Mouse (Mus musculus): Measurements from ENCODE around the gene Cd3eap. TPM values are rescaled to one million over a fixed set of nuclear protein-coding genes. Genes with fewer than 3 reads are reported as not detected.

The Cd3eap gene
- polyA plus RNA-seq, 1 experiment, result 3.2 TPM

DNA sequence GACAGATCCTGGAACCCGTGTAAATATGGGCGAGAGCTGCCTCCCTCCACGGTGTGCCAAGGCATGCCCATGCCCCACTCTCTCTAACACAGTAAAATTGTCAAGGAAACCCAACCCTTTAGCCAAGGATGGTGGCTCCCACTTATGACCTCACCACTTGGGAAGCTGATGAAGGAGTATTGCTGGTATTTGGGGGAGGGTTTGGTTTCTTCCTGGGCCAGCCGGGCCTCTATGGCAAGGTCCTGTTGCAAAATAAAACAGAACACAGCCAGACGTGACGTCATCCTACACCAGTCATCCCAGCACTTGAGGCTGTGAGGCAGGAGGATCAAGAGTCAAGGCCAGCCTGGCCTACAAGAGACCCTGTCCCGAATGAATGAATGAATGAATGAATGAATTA is 20.7 kb downstream of the Cd3eap start:
- DNase-seq (ENCODE audit: low read depth, low spot score), result no peak
- WGBS, result 50% methylated on average over 7 of the region's 7 CpGs

DNA sequence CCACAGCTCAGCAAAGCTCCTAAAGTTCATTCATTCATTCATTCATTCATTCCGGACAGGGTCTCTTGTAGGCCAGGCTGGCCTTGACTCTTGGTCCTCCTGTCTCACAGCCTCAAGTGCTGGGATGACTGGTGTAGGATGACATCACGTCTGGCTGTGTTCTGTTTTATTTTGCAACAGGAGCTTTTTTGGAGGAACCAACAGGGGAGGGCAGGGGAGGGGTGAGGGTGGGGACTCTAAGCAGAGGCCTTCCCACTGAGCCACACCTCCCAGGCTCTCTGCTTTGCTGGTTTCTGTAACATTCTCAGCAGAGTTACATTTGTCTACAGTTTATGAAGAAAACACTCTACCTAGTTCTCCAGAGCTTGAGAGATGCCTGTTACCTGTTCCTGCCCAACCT is 21.2 kb downstream of the Cd3eap start:
- no peak for DNase-seq (ENCODE audit: low read depth, low spot score)
- 66% methylated on average over 2 of the region's 2 CpGs for WGBS

DNA sequence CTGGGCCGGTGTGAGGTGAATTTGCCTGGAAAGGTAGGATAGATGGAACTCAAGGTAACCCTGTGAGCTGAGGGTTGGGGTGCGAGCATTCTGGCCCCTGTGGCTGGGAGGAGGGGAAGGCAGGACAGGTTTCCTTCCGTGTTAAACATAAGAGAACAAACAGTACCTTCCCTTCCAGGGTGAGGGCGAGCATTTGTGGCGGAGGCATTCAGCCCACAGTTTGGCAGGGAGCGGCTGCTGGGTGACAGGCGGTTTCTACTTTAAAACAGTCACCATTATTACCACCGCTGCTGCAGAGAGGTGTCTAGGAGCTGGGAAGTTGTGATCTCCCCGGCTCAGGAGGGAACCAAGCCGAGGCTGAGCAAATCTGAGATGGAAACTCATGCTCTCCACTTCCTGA is 22.2 kb downstream of the Cd3eap start:
- 42% methylated on average over 10 of the region's 10 CpGs for WGBS
- no peak for DNase-seq (ENCODE audit: low read depth, low spot score)

DNA sequence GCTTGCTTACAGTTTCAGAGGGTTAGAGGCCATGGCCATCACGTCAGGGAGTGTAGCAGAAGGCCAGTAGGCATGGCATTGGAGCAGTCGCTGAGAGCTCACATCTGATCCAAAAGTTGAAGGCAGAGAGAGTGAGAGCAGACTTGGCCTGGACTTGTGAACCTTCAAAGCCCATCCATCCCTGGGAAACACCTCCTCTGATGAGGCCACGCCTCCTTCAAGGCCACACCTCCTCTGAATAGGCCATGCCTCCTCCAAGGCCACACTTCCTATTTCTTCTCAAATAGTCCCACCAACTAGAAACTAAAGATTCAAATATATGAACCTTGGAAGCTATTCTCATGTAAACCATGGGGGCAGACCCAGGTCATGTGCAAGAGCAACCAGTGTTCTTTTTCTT is 23.7 kb downstream of the Cd3eap start:
- 42% methylated on average over 3 of the region's 3 CpGs for WGBS
- no peak for DNase-seq (ENCODE audit: low read depth, low spot score)

DNA sequence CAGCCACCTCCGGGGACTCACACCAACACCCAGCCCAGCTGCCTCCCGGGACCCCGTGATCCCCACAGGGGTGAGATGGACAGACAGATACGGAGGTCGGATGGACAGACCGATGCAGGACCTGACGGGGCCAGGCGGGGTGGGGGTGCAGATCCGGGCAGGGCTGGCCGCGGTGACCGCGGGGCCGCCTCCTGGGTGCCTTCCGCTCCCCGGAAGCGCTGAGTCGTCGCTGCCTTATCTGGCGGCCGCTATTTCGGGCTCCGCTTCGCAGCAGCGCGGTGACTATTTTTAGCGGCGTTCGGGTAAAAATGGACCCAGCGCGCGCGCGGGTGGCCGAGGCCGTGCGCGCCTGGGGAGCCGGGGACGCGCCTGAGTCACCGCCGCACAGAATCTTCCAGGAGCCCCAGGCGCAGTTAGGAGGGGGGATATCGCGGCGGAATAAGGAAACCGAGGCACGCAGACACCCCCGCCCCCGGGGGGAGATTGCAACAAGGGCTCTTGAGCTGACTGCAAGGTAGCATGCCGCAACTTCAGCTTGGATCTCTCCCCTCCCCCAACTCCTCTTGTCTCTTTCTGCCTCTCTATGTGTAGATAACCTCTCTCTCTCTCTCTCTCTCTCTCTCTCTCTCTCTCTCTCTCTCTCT is 26.5 kb downstream of the Cd3eap start:
- no peak for DNase-seq (ENCODE audit: low read depth, low spot score)
- under 1% methylated on average over 52 of the region's 52 CpGs for WGBS

DNA sequence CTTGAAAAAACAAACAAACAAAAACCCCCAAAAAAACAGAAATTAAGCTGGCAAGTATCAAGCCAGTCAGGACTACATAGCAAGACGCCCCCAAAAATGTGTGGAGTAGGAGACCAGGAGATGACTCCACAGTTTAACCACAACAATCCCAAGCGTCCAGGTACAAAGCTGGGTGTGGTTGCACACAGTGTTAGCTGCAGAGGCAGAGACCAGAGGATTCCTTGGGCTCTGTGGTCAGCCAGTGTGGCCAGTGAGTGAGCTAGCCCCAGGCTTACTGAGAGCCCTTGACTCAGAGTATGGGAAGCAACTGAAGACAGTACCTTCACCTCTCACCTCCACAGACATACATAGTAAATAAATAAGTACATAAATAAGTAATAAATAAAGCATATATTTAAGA is 27.4 kb downstream of the Cd3eap start:
- no peak for DNase-seq (ENCODE audit: low read depth, low spot score)
- 69% methylated on average over 2 of the region's 2 CpGs for WGBS

DNA sequence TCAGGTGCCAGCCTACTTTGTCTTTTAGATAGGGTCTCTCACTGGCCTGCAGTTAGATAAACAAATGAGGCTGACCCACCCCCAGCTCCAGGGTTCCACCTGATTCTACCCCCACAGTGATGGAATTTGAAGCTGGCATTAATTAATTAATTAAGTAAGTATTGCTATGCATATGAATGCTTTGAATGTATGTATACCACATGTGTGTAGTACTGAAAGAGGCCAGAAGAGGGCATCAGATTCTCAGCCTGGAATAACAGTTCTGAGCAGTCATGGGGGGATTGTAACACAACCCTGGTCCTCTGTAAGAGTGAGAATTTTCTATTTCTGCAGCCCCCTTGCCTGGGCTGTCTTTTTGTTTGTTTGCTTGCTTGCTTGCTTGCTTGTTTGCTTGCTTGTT is 30.9 kb downstream of the Cd3eap start:
- no peak for DNase-seq (ENCODE audit: low read depth, low spot score)

DNA sequence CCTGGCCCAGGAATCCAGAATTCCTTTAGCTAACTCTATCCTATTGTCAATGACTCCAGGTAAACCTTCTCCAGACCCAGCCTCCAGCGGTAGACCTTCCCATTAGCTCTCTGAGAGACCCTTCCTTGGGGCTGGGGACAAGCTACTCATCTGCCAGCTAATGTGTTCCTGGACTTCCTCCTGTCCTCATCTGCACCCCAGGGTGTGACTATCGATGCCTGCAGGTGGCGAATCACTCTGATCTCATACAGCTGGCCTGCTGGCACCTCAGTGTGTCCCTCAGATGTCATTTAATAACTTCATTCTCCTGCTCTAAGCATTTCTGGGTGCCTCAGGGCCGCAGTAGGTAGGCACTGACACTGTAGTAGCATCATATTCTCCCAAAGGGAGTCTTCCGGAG is 31.5 kb downstream of the Cd3eap start:
- DNase-seq (ENCODE audit: low read depth, low spot score), result no peak
- WGBS, result 52% methylated on average over 5 of the region's 5 CpGs

DNA sequence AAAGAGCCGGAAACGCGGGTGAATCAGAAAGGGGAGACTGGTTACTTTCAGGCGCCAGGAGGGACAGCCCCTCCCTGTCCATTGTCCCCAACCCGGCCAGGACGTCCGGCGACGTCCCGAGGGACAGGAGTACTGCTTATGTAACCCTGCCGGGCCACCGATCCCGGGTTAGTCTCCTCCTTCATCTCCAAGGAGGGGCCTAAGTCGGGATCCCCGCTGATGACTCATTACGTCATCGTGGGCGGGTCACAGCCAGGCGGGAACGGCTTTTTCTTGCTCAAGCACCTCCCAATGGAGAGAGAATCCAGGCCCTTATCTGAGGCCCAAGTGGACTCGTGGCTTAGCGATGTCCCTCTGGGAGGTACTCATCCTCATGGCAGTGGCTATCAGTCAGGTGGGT is 32.2 kb downstream of the Cd3eap start:
- DNase-seq (ENCODE audit: low read depth, low spot score), result peak; percentile 85
- under 1% methylated on average over 22 of the region's 22 CpGs for WGBS

DNA sequence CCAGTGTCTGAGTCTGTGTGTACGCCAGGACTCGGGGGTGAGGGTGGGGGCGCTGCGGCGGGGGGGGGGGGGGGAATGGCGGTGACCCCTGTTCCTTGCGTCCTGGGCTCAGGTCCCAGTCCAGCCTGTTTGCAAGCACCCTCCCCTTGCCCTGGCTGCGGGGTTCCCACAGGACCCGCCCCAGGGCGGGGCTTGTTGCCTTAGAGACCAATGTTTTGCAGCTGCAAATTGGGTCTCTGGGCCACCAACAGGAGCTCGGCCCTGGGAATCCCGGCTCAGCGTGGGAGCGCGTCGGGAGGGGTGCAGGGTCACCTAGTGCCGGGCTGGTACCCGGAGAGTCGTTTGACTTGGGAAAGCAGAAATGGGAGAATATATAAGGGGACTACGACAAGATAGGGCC is 32.9 kb downstream of the Cd3eap start:
- under 1% methylated on average over 20 of the region's 20 CpGs for WGBS
- no peak for DNase-seq (ENCODE audit: low read depth, low spot score)

DNA sequence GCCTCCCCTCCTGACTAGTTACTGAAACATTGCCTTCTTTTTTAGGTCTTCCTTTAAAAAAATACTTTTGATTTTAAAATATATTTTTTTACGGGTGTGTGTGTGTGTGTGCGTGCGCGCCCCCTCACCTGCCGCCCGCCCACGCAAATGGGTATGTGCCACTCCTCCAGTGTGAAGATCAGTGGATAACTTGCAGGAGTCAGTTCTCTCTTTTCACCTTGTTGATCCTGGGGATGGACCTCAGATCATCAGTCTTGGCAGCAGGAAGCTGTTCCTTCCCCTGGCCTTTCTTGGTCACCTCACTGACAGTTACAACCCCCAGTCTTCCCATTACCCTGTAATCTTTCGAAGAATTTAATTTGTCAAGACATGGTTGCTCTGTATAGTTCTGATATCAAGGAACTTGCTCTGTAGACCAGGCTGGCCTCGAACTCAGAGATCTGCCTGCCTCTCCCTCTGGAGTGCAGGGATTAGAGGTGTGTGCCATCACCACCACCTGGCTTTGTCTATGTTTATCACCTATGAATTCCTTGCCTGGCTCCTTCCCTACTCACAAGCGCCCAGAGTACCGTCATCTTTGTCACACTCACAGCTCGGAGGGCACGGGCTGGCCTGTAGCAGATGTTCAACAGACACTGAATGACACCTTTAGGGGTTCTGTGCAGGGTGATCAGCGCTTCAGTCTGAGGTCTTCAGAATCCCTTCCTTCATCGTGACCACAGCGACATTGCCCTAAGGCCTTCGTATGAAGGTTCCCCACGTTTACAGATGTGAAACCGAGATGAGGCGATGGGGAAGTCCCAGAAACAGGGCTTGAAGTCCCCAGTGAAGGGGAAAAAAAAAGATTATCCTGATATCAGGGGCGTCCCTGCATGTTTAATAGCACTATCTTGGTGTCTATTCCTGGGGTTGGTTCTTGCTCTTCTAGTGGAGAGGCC is 33.8 kb downstream of the Cd3eap start:
- 71% methylated on average over 21 of the region's 21 CpGs for WGBS
- no peak for DNase-seq (ENCODE audit: low read depth, low spot score)

DNA sequence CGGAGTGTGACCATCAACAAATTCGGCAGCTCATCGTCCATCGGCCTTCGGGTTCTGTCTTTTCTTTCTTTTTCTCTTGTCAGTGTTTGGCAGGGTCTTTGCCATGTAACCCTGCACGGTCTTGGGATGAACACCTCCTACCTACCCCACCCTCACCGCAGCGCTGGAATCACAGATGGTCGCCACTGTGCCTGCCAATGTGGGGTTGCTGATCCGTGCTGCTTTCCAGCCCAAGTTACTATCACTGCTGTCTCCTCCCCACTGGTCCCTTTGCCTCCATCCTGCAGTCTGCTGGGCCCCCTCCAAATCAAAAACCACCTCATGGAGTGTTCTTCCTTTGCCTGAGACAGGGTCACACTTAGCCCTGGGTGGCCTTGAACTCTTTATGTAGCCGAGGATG is 35.1 kb downstream of the Cd3eap start:
- 80% methylated on average over 11 of the region's 11 CpGs for WGBS

DNA sequence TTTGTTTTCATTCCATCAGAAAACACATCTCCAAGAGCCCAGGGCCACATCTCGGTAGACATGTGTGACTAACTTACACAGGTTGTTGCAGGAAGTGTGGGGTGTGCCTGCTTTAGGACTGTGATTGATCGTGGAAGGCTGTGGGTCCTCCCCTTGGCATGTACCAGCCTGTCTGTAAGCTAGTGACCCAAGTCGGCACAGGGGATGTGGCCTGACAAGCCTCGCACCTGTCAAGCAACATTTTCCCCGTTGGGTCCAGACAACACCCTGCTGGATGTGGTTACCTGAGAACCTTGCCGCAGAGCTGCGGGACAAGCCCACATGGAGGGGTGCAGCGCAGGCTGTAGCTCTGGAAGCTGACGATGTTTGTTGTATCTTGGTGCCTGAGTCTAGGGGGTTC is 36.8 kb downstream of the Cd3eap start:
- DNase-seq (ENCODE audit: low read depth, low spot score), result no peak
- 39% methylated on average over 9 of the region's 9 CpGs for WGBS

More for the DNA sequence above, 35.1 kb downstream of the Cd3eap start:
- DNase-seq (ENCODE audit: low read depth, low spot score), result no peak

DNA sequence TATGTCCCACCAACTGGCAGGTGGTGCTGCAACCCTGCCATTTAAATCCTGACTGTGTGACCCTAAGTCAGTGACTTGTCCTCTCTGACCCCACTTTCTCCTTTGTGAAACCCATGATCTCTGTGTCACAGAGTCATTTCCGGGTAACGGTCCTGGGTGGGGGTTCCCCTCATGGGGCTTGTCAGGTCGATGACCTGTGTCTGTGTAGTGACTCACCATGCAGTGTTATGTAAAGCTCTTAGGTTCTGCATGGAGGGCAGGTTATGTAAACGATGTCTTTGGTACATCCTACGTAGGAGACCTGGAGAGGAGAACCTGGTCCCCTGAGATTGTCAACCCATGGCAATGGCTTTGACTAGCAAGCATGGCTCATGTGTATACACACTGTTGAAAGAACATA is 37.8 kb downstream of the Cd3eap start:
- WGBS, result 14% methylated on average over 5 of the region's 5 CpGs
- DNase-seq (ENCODE audit: low read depth, low spot score), result no peak

DNA sequence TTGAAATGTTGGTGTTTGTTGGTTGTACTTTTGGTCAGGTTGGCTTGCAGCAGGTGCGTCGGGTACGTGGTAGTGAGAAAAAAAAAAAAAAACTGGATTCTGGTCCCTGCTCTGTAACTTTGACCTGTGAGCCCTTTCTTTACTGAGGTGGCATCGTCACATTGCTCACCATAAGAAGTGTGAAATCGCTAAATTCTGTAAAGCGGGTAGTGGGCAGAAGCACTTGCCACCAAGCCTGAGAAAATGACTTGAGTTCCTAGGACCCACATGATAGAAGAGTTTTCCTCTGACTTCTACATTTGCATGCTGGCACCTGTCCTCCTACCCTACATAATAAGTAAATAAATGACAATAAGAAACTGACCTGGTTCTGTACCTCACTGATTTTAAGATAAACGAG is 38.6 kb downstream of the Cd3eap start:
- DNase-seq (ENCODE audit: low read depth, low spot score), result no peak
- WGBS, result 27% methylated on average over 7 of the region's 7 CpGs

DNA sequence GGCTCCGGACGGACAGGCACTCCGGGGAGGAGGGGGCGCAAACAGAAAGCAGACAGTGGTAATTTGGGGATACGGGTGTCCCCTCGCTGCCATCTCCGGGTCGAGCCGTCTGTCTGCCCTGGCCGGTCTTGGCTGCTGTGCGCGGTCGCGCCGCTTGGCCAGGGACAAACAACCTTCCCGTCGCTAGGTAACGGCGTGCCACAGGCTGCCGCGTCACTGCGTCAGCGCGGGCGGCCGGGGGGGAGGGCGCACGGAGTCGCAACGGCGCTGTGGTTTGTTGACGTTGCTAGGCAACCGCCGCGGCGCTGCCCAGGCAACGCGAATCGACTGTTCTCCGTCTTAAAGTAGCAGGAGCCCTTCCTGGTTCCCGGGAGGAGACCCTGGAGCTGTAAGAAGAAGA is 39.4 kb downstream of the Cd3eap start:
- WGBS, result under 1% methylated on average over 41 of the region's 41 CpGs
- DNase-seq (ENCODE audit: low read depth, low spot score), result peak; percentile 92

DNA sequence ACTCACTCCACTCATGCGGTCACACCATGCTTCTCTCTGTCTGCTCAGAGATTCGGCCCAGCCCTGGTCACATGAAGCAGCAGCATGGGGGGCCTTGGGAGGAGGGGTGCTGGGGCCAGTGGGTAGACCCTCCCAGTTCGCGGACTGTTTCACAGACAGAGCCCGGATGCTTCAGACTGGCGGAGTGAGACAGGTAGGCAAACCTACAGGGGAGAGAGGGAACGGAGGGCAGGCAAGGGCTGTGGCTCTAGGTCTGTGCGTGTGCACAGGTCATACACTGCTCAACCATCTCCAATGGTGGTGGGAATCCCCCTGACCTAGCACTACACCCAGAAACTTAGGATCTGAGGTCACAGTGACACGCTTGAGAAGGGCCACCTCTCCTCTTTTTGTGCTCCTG is 39.8 kb downstream of the Cd3eap start:
- DNase-seq (ENCODE audit: low read depth, low spot score), result no peak
- WGBS, result 22% methylated on average over 9 of the region's 9 CpGs

DNA sequence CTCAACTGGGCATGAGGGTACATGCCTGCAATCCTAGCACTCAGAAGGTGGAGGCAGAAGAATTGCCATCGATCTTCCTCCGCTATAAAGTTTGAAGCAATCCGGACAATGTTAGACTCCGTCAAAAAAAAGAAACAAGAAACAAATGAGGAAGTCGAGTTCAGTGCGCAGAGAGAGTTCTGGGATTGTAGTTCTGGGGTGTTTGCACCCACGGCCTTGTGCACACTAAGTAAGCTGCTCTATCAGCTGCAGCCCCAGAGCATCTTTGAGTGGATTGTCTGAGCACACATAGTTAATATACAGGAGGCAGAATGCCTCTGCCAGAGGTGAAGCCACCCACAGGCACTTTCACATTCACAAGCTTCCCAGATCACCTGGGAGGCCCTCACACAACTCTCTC is 40.6 kb downstream of the Cd3eap start:
- 83% methylated on average over 7 of the region's 7 CpGs for WGBS

DNA sequence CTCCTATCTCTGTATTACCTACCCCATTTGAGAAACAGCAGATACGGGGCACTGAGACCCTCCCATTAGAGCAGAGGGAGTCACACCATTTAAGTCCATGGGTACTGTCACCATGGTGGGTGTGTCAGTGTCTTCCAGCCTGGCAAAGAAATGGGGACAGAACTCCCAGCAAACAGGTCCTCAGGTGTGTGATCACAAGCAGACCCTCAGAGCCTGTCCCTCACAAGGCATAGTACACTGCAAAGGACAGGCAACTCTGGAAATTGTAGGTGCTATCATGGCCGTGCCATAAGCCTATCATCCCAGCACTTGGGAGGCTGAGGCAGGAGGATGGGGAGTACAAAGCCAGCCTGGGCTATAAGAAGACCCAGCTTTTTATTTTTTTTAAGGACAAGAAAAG is 41.1 kb downstream of the Cd3eap start:
- no peak for DNase-seq (ENCODE audit: low read depth, low spot score)
- WGBS, result 79% methylated on average over 2 of the region's 2 CpGs

More for the DNA sequence above, 40.6 kb downstream of the Cd3eap start:
- no peak for DNase-seq (ENCODE audit: low read depth, low spot score)

DNA sequence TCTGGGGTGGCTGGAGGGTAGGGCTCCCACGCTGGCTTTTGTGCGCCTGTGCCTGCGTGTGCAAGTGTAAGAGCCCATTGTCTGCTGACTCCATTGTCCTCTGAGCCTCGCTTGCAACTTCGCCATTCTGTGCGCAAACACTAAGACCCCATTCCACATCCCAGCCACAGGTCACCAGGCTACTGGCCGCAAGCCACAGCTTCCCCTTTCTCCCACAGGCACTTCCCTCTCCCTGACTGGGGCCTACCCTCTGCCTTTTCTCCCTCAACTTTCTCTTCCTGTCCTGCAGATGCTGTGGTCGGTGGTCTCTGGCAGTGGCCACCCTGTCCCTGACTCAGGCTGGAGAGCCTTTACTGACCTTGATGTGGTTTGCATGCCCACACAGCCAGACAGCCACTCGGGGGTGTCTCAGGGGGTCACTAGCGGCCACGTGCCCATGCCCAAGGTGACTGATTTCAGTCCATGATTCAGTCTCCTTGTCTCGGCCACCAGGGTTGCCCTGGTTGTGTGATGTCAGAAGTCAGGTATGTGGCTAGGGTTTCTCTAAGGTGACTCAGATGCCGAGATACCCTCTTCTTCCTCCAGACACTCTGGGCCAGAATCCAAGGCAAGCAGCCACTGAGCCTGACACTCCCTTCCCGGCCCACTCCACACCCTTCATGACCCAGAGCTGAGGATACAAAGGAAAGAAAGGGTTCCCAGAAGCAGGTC is 42.7 kb downstream of the Cd3eap start:
- peak; percentile 60 for DNase-seq (ENCODE audit: low read depth, low spot score)
- WGBS, result 48% methylated on average over 14 of the region's 14 CpGs

DNA sequence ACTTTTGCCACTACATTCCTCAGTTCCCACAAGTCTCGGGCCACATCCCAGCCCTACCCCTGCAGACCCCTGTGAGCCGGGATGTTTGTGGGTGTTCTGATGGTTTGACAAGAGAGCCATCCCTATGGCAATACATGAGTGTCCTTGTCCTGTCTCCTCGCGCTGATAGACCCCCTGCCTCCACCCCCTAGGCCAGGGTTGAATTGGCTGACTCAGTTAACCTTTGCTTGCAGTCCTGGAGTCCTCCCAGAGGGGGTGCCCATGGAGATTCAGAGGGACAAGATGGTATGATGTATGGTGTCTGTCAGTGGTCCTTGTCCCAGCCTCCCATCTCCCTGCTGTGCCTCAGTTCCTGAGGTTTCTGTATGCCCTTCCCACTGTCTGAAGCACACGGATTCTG is 45.2 kb downstream of the Cd3eap start:
- no peak for DNase-seq (ENCODE audit: low read depth, low spot score)
- 53% methylated on average over 5 of the region's 5 CpGs for WGBS
